Mouse (Mus musculus) lung, adult 18-20 months (tissue): ENCODE results near the gene Casp4.

Source experiments
- DNase-seq, 2 experiments: peaks; one replicate each; pipeline ENCODE4 v3.0.0; 2022; ENCODE audit warnings: mixed read lengths in 2 of 2

The Casp4 gene

GRCm38 (mm10) chr9:5308561-5308960 is at the start of gene Casp4:
TSS of gene Casp4 (plus strand) at chr9:5308828.
- peak; percentile 52 to 60 for DNase-seq

GRCm38 (mm10) chr9:5263951-5264475 is 44.6 kb upstream of the Casp4 start:
- no peak for DNase-seq

GRCm38 (mm10) chr9:5270274-5270673 is 38.4 kb upstream of the Casp4 start:
- no peak for DNase-seq

- DNase-seq, result no peak
Observed at GRCm38 (mm10) chr9:5270884-5271283, 37.7 kb upstream of the Casp4 start.

- no peak for DNase-seq
Observed at GRCm38 (mm10) chr9:5271334-5271845, 37.2 kb upstream of the Casp4 start.

GRCm38 (mm10) chr9:5286071-5286470 is 22.6 kb upstream of the Casp4 start:
- no peak for DNase-seq

GRCm38 (mm10) chr9:5286597-5286996 is 22.0 kb upstream of the Casp4 start:
- DNase-seq, result no peak

- DNase-seq, result no peak
Observed at GRCm38 (mm10) chr9:5296354-5297237, 12.0 kb upstream of the Casp4 start.

GRCm38 (mm10) chr9:5298329-5299131 is 10.1 kb upstream of the Casp4 start, which contains the start of gene Casp1:
TSS of gene Casp1 (plus strand) at chr9:5298517.
- no peak for DNase-seq

GRCm38 (mm10) chr9:5299132-5299381 is 9.6 kb upstream of the Casp4 start:
- DNase-seq, result no peak

GRCm38 (mm10) chr9:5310112-5310511 is 1.5 kb downstream of the Casp4 start:
- DNase-seq, result no peak

- peak in 1 of 2 experiments; percentile 32 for DNase-seq
Observed at GRCm38 (mm10) chr9:5311435-5311834, 2.8 kb downstream of the Casp4 start.

GRCm38 (mm10) chr9:5328204-5328603 is 19.6 kb downstream of the Casp4 start:
- no peak for DNase-seq

- no peak for DNase-seq
Observed at GRCm38 (mm10) chr9:5332441-5332840, 23.8 kb downstream of the Casp4 start.

GRCm38 (mm10) chr9:5333422-5333821 is 24.8 kb downstream of the Casp4 start:
- DNase-seq, result no peak

- DNase-seq, result no peak
Observed at GRCm38 (mm10) chr9:5343092-5343491, 34.5 kb downstream of the Casp4 start.

- no peak for DNase-seq
Observed at GRCm38 (mm10) chr9:5344090-5344489, 35.5 kb downstream of the Casp4 start.

- DNase-seq, result peak; percentile 26 to 30
Observed at GRCm38 (mm10) chr9:5345291-5345898, 36.8 kb downstream of the Casp4 start, which contains the start of gene Casp12. TSS of gene Casp12 (plus strand) at chr9:5345430.

GRCm38 (mm10) chr9:5347381-5347780 is 38.8 kb downstream of the Casp4 start:
- DNase-seq, result no peak

GRCm38 (mm10) chr9:5353673-5354072 is 45.0 kb downstream of the Casp4 start:
- no peak for DNase-seq

GRCm38 (mm10) chr9:5356801-5357200 is 48.2 kb downstream of the Casp4 start:
- peak in 1 of 2 experiments; percentile 29 for DNase-seq
